Mouse (Mus musculus): ENCODE data around the gene Morc4.

DNA sequence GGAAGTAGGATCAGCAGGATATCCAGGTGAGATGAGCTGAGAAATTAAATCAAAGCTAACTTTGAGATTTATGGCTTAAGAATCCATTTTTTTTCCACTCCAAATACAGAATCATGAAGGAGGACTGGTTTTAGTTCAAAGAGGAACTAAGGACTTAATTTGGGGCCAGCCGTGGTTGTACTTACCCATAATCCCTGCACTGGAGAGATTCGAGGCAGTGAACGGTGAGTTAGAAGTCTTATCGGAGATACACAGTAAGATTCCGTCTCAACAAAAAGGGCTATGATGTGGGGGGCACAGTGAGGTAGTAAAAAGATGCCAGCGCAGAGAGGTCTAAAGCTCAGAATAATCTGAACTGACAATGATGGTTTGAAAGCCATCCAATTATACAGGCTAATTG lies 75.4 kb downstream of the Morc4 start:
- TF ChIP-seq CTCF (IDR thresholded peaks at IDR 0.05; ENCODE audit: low read depth, low read length) (no peak), POLR2A (IDR thresholded peaks at IDR 0.05; ENCODE audit: insufficient read depth, low read length) (no peak), EP300 (IDR thresholded peaks at IDR 0.05; ENCODE audit: insufficient read depth, low read depth, low read length) (no peak)
